Mouse (Mus musculus) limb, embryonic 10.5 days (tissue): ENCODE measurements around the gene Fndc3b. TPM values are rescaled to one million over a fixed set of nuclear protein-coding genes. Genes with fewer than 3 reads are reported as not detected.
A peak's percentile ranks its signal among the peaks of the same experiment; 100 is the strongest.

ENCODE experiments used
- DNase-seq: peaks from one replicate; pipeline ENCODE4 v3.0.0-alpha.2; 2017; ENCODE audit warnings: low spot score
- H3K27ac ChIP-seq: fragments of 300-500 bp; sonication (generic); 2 replicates; pipeline ENCODE4 v1.5.1; 2016; ENCODE audit warnings: mild to moderate bottlenecking
- H3K27me3 ChIP-seq: fragments of 300-500 bp; sonication (generic); 2 replicates; pipeline ENCODE4 v1.6.1; 2016; ENCODE audit warnings: low read depth, mild to moderate bottlenecking; ENCODE audit not compliant: poor library complexity, severe bottlenecking
- H3K36me3 ChIP-seq: fragments of 300-500 bp; sonication (generic); 2 replicates; pipeline ENCODE4 v1.6.1; 2016; ENCODE audit warnings: mild to moderate bottlenecking, moderate library complexity
- H3K4me1 ChIP-seq: fragments of 300-500 bp; sonication (generic); 2 replicates; pipeline ENCODE4 v1.6.1; 2016
- H3K4me3 ChIP-seq: fragments of 300-500 bp; sonication (generic); 2 replicates; pipeline ENCODE4 v1.5.1; 2016; ENCODE audit warnings: mild to moderate bottlenecking, moderate library complexity
- H3K9me3 ChIP-seq: fragments of 300-500 bp; sonication (generic); replicated peaks from 2 replicates; pipeline ENCODE4 v1.6.1; 2016; ENCODE audit warnings: mild to moderate bottlenecking
- WGBS: fragments of 180-500 bp; shearing (Covaris S2); methylation state at CpG from one replicate; pipeline ENCODE4 v1.1.7; 2016; 5-methylcytosine and 5-hydroxymethylcytosine counted together
- polyA plus RNA-seq: library from polyadenylated mRNA; unstranded; fragments of >200 nt; fragmentation: Nextera tagmentation; extraction: Ambion mirVana; gene quantifications from 2 replicates; pipeline ENCODE4 v1.2.1, GENCODE M21; 2016

Gene Fndc3b
- polyA plus RNA-seq: 8.5 and 9.7 TPM in 2 replicates

GRCm38 (mm10) chr3:27710648-27711428 lies at the start of gene Fndc3b:
Gene Fndc3b (minus strand): TSS chr3:27711307.
- H3K4me1 ChIP-seq: peaks cover 18% of the 10 kb centered on the region
- H3K27me3 ChIP-seq: no peaks in the 10 kb centered on the region
- H3K36me3 ChIP-seq: no peaks in the 10 kb centered on the region
- WGBS: under 1% methylated on average over 90 of the region's 90 CpGs
- peak within 1 kb of the TSS; percentile 91 for H3K4me3 ChIP-seq
- H3K27ac ChIP-seq: peak within 1 kb of the TSS; percentile 96
- H3K9me3 ChIP-seq: no peaks in the 10 kb centered on the region
- peak; percentile 94 for DNase-seq

DNA sequence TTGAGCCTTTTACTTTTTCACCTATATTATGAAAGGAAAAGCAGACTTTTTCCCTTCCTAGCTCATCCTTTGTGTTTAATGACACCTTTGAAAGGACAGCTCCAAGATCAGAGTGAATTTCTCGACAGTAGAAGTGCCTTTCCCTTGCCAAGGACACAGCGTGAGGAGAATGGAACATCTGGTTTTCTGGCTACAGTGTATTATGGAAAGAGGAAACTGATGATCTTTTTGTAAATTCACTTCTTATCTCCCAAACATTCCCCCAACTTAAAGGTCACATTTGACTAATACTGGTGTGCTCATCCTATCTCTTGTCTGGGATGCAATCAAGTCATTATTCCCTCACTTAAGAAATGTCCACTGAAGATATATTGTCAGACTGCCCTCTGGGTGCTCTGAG lies 49.2 kb upstream of the Fndc3b start:
- no peaks in the 10 kb centered on the region for H3K9me3 ChIP-seq
- H3K4me3 ChIP-seq: no peak overlapping the region
- no peaks in the 10 kb centered on the region for H3K36me3 ChIP-seq
- no peak for DNase-seq
- H3K27ac ChIP-seq: no peak overlapping the region
- H3K27me3 ChIP-seq: no peaks in the 10 kb centered on the region
- WGBS: 63% methylated on average over 2 of the region's 2 CpGs
- peaks cover 9% of the 10 kb centered on the region; the same call in 1 of the 2 replicates for H3K4me1 ChIP-seq

GRCm38 (mm10) chr3:27758976-27759375 lies 47.9 kb upstream of the Fndc3b start:
- no peaks in the 10 kb centered on the region for H3K27me3 ChIP-seq
- no peak overlapping the region for H3K4me3 ChIP-seq
- H3K9me3 ChIP-seq: no peaks in the 10 kb centered on the region
- H3K4me1 ChIP-seq: peaks cover 9% of the 10 kb centered on the region; the same call in 1 of the 2 replicates
- no peak overlapping the region for H3K27ac ChIP-seq
- DNase-seq: no peak
- no peaks in the 10 kb centered on the region for H3K36me3 ChIP-seq
- WGBS: 53% methylated on average over 6 of the region's 6 CpGs

DNA sequence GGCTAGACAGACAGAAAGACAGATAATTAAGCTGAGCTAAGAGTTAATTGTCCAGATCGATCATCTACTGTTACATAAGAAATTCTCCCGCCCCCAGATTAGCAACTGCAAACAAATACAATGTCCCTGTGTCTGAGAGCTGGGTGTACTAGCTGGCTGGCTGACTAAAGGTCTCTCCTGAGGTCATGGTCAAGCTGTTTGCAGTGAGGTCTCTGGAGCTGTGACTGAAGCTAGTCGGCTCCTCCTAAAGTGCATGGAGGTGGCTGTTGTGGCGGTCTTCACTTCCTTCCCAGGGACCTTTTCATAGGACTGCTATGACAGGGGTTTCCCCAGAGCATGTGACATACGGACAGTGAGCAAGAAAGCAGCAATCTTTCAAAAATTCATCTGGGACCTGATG lies 40.5 kb upstream of the Fndc3b start:
- no peak overlapping the region for H3K4me3 ChIP-seq
- no peak for DNase-seq
- 83% methylated on average over 5 of the region's 5 CpGs for WGBS
- H3K27ac ChIP-seq: no peak overlapping the region
- no peaks in the 10 kb centered on the region for H3K9me3 ChIP-seq
- H3K27me3 ChIP-seq: no peaks in the 10 kb centered on the region
- no peaks in the 10 kb centered on the region for H3K4me1 ChIP-seq
- no peaks in the 10 kb centered on the region for H3K36me3 ChIP-seq

- Histone ChIP-seq H3K27me3 (no peaks in the 10 kb centered on the region), H3K36me3 (no peaks in the 10 kb centered on the region), H3K9me3 (no peaks in the 10 kb centered on the region), H3K4me1 (no peaks in the 10 kb centered on the region), H3K4me3 (no peak overlapping the region), H3K27ac (no peak overlapping the region)
- no peak for DNase-seq
- WGBS: 91% methylated on average over 5 of the region's 5 CpGs
Measured at GRCm38 (mm10) chr3:27751156-27751555, 40.0 kb upstream of the Fndc3b start.

GRCm38 (mm10) chr3:27745651-27746050 lies 34.5 kb upstream of the Fndc3b start:
- no peaks in the 10 kb centered on the region for H3K36me3 ChIP-seq
- H3K4me1 ChIP-seq: no peaks in the 10 kb centered on the region
- H3K9me3 ChIP-seq: no peaks in the 10 kb centered on the region
- no peak overlapping the region for H3K27ac ChIP-seq
- H3K4me3 ChIP-seq: no peak overlapping the region
- 96% methylated on average over 9 of the region's 9 CpGs for WGBS
- no peaks in the 10 kb centered on the region for H3K27me3 ChIP-seq
- no peak for DNase-seq

- Histone ChIP-seq H3K36me3 (no peaks in the 10 kb centered on the region), H3K27ac (no peak overlapping the region), H3K27me3 (no peaks in the 10 kb centered on the region), H3K9me3 (no peaks in the 10 kb centered on the region), H3K4me1 (no peaks in the 10 kb centered on the region), H3K4me3 (no peak overlapping the region)
- WGBS: 60% methylated on average over 7 of the region's 7 CpGs
- no peak for DNase-seq
Measured at GRCm38 (mm10) chr3:27744754-27745153, 33.6 kb upstream of the Fndc3b start.

- Histone ChIP-seq H3K4me1 (no peaks in the 10 kb centered on the region), H3K36me3 (no peaks in the 10 kb centered on the region), H3K9me3 (no peaks in the 10 kb centered on the region), H3K4me3 (no peak overlapping the region), H3K27ac (no peak overlapping the region), H3K27me3 (no peaks in the 10 kb centered on the region)
- 86% methylated on average over 9 of the region's 9 CpGs for WGBS
- no peak for DNase-seq
Measured at GRCm38 (mm10) chr3:27743271-27744145, 32.4 kb upstream of the Fndc3b start.

GRCm38 (mm10) chr3:27742124-27742523 lies 31.0 kb upstream of the Fndc3b start:
- DNase-seq: no peak
- Histone ChIP-seq H3K9me3 (no peaks in the 10 kb centered on the region), H3K27me3 (no peaks in the 10 kb centered on the region), H3K4me3 (no peak overlapping the region), H3K27ac (no peak overlapping the region), H3K36me3 (no peaks in the 10 kb centered on the region), H3K4me1 (no peaks in the 10 kb centered on the region)
- 80% methylated on average over 2 of the region's 2 CpGs for WGBS

- no peak for DNase-seq
- H3K4me3 ChIP-seq: no peak overlapping the region
- H3K27ac ChIP-seq: no peak overlapping the region
- H3K9me3 ChIP-seq: no peaks in the 10 kb centered on the region
- H3K4me1 ChIP-seq: peaks cover 3% of the 10 kb centered on the region
- H3K36me3 ChIP-seq: no peaks in the 10 kb centered on the region
- 92% methylated on average over 7 of the region's 7 CpGs for WGBS
- no peaks in the 10 kb centered on the region for H3K27me3 ChIP-seq
Measured at GRCm38 (mm10) chr3:27740136-27740535, 29.0 kb upstream of the Fndc3b start.

DNA sequence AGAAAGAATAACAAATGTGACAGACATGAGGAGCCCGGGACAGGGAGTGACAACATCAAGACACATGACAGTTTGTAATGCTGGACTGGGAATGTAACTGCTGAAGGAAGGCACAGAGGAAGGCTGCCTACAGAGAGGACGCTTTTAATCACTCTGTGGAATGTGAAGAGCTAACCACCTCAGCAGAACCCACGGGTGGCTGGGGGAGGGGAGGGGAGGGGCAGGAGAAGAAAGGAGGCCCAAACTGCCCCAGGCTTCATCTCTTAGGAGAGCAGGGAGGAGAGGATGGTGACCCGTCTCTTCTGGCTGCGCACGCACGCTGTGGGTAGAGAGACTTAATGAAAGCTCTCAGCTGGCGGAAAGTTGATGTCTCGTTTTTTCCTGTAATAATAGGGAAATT lies 25.1 kb upstream of the Fndc3b start:
- Histone ChIP-seq H3K27me3 (no peaks in the 10 kb centered on the region), H3K4me3 (no peak overlapping the region), H3K27ac (no peak overlapping the region), H3K4me1 (peaks cover 3% of the 10 kb centered on the region), H3K36me3 (no peaks in the 10 kb centered on the region), H3K9me3 (no peaks in the 10 kb centered on the region)
- WGBS: 31% methylated on average over 9 of the region's 9 CpGs
- DNase-seq: peak; percentile 43

DNA sequence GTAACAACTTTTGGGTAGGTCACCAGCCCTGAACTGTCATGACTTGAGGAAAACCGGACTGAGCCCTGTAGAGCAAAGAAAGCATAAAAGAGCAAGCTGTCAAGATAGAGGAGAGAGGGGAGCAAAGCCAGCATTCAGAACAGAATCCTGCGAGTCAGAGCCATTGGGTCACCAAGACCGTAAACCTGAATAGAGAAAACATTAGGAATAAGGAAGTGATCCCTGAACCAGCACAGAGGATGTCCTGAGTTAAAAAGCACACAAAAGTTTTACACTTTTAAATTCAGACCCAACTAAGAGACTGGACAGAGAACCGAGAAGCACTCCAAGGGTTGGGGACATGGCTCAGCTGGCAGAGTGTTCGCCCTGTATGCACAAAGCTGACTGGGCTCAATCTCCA lies 24.0 kb upstream of the Fndc3b start:
- Histone ChIP-seq H3K36me3 (no peaks in the 10 kb centered on the region), H3K9me3 (no peaks in the 10 kb centered on the region), H3K27ac (no peak overlapping the region), H3K4me3 (no peak overlapping the region), H3K4me1 (peaks cover 3% of the 10 kb centered on the region), H3K27me3 (no peaks in the 10 kb centered on the region)
- 66% methylated on average over 5 of the region's 5 CpGs for WGBS
- no peak for DNase-seq
